Mouse (Mus musculus) liver, adult (tissue): ENCODE results near the gene Mgll.
A peak's percentile ranks its signal among the peaks of the same experiment; 100 is the strongest.

Experiments used
- GATA4 ChIP-seq: IDR thresholded peaks from 2 replicates; pipeline ENCODE4 v1.6.1; 2014; ENCODE audit warnings: mild to moderate bottlenecking, low read length; ENCODE audit not compliant: insufficient replicate concordance

Gene Mgll

DNA sequence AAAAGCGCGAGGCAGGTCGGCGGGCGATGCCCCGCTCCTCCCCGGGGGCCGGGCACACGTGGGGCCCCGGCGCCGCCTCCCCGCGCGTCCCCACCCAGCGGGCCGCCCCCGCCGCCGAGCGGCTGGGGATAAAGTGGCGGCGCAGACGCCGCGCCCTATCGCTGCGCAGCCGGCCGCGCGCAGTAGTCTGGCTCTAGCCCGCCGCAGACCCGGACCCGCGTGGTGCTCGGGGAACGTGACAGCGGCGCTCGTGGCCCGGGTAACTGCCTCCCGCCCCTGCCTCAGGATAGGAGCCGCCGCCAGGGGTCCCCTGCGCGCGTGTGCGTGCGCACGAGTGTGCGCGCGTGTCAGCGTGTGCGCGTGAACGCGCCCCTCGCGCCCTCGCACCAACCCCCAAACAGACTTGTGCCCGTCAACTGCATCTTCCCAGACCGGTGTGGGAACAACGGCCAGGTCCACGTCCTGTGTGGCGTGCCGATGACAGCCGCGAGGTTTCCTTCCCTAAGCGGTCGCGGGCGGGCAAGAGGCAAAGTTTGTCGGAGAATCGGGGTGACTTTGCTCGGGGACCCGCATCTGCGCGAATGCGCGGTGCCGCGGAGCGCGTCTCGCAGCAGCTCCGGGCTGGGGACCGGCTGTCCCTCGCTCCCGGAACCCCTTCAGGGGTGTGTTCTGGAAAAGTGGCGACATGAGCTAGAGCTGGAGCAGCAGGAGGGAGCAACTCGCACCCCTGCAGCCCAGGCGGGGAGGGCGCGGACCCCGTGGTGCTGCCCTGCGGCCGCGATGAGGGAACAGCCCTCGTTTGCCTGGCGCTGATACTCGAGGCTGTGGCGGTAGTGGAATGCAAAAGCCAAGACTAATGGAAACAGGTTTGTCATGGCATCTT, at the start of gene Mgll:
Mgll (plus strand) TSS at position 100 of the 883 bp plus-strand sequence.
- TF ChIP-seq GATA4 = peak; percentile 26; the same call in 1 of the 2 replicates

DNA sequence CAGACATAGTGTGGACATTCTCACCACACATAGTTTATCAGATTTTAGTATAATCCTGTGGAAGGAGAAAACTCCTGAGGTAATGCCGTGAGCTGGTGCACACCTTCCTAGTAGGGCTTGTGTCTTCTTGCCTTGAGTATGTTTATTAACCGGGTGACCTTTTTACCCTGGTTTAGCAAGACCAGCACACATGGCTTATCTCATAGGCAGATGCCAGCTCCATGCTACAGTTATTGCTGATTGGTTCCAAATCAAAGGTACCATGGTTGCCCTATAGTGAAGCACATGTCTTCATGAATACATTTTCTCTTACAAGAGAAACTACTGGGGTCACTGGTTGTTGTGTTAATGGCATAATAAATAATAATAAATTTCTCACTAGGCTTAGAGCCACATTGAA, 48.4 kb upstream of the Mgll start:
- no peak for TF ChIP-seq GATA4

DNA sequence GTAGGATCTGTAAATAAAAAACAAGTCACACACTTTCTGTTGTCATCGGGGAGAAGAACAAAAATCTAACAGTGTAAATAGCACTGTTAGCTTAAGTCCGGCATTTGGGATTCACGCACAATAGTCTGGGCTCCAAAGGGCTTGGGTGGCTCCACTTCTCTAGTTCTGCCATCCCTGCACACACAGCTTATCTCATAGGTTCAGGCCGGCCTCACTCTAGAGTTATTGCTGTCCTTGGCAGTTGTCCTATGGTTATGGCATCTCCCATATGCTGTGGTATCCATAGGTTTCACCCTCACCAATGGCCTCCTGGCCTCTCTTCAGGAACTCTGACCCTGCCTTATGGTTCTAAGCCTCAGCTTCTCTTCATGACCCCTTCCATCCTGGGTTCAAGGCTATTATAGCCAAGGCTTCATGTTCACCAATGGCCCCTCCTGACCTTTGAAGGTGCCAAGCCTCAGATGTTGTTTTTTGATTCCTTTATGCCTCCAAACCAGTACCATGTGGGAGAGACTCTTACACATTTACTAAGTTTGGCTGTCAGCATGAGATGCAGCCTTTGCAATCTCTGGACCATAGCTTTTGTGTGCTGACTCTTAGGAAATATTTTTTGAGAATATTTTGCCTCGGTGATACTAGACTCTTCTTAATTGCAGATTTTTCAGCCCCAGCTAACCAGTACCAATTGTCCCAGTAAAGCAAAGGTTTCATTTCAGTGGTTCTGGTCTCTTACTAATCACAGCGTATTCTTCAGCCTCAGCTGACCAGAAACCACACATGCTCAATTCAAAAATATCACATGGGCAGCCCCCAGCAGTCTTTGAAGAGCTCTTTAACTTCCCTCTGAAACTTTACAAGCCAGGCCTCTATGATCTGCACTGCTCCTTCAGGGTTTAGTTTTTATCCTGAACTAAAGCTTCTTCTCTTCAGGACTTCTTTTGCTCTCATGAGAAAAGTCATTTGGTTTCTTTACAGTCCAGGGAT, 47.2 kb upstream of the Mgll start:
- no peak for TF ChIP-seq GATA4

DNA sequence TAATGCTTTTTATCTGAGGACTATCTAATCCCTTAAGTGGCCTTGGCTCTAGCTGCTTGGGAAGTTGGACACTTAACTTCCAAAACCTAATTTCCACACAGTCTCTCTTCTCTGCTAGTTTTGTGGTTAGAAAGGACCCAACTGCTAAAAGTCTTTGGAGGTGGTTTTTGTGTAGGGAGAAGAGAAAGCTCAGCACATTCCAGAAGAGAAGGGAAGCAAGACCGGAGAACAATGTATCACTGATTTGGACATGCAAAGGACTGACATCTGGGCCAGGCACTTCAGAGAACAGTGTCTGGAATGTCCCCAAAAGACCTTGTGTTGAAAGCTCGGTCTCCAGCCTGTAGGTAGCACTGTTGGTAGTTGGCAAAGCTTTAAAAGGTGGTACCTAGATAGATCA, 46.5 kb upstream of the Mgll start:
- TF ChIP-seq GATA4 = no peak

DNA sequence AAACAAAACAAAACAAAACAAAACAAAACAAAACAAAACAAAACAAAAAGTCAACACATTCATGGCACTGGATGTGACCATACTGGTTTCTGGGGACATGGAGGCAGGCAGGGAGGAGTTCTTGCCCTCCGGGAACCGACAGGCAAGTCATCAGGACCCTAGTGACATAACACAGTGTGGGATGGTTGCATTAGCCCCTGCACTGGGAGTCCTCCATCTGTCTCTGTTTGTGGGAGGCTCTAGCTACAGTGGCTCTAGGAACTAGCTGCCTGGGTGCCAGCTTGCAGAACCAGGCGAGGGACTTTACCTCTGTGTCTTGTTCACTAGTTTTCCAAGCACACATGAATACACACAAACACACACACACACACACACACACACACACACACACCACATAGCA, 43.2 kb upstream of the Mgll start:
- TF ChIP-seq GATA4 = no peak

DNA sequence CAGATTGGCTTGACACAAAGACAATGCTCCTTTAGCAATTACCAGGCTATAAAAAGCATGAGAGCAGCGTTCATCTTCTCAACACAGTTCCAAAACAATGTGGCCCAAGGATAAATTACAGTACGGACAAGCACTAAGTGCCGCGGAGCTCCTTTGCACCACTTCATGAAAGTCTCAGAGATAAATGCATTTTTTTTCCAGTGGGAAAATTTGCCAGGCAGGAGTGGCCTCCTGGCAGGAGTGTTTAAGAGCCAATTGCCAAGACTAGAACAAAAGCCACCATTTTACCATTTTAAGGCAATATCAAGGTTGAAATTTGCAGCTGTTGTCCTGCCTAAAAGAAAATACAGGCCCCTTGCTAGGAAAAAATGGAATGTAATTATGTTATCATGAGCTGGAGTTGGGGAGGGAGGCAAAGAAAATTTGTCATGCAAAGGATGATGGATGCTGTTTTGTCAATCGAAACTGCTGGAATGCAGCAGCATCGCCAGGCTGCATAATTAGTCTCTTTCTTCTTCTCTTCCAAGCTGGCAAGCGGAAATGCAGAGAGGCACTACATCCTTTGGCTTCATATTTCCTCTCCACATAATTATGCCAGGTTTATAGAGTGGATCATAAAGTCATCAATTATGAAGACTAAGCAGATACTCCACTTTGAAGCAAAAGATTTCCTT, 40.7 kb upstream of the Mgll start:
- no peak for TF ChIP-seq GATA4

DNA sequence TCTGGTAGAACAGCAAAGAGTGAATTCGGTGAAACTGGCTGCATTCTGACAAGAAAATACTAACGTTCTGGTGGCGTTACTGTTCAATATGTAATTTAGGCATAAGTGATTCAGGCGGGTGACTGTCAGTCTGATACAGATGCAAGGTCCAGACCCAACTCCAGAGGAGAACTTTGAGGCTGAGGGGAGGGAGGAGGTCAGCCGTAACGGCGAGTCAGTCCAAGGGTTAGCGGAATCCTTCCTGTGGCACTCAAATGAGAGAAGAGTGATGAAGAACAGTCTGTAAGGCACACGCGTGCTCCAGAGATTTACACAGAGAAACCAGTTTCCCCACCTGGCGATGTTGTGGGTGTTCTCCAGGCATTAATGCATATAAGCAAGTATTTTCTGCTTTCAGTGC, 36.0 kb upstream of the Mgll start:
- TF ChIP-seq GATA4 = no peak

DNA sequence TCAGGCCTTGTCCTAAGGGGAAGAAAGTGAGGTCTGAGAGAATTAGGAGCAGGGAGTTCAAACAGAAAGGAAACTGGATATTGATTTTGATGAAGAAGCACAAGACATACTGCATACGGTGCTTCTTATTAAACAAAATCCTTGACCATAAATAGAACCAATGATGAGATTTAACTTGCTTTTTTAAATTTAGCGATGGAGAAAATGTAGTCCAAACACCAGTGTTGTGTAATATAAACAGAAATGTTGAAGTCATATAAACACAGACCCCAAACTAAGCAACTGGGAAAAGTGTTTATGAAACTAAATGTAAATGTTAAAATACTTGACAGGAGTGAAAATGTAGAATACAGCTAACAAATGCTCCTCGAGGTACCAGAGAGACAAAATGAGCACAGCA, 35.5 kb upstream of the Mgll start:
- no peak for TF ChIP-seq GATA4

DNA sequence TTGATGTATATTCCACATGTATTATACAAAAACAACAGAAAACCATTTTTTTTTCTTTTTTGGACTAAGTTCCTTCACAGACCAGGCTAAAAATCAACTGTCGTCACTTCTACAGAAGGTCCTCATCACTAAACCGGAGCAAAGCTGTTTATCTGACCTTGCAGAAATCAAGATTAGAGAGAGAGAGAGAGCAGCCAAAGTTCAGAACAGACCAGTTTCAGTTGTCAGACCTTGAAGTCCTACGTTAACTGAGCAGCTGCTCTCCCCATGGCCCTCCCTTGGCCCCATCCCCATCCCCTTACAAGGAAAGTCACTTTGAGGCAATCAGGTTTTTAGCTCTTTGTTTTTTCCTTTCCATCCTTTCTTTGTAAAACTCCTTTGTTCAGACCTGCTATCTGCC, 34.0 kb upstream of the Mgll start:
- no peak for TF ChIP-seq GATA4

DNA sequence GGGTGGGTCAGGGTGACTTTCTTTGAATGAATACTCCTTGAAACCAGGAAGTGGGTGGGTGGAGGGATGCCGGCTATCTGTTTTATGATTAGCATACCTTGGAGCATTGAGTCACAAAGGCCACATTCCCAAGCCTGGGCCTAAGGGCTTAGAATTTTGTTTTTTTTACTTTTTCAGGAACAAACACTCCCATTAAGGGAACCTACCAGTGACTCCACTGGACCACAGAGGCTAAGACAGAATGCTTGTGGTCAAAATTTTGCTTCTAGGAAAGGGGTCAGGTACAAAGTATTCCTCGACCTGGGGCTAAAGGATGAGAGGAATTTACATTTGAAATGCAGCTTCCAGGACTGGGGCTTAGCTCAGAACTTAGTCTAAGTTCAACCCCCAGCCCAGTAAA, 32.9 kb upstream of the Mgll start:
- no peak for TF ChIP-seq GATA4

DNA sequence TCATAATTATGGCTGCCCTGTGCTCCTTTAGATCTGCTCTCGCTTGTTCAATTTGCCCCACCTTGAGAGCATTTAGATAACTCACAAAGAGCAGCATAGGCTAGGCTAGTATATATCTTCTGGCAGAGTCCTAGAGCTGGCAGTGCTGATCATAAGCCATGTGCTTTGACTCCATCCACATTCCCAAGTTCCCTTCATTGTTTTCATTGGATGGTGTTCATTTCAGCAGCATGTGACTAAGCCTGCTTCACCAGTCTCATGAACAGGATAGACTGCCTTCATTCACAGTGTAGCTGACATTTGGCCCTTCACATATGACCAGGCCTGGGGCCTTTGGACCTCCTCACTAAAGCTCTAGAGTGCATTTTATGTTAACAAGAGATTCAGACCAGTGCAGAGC, 21.3 kb upstream of the Mgll start:
- TF ChIP-seq GATA4 = no peak

DNA sequence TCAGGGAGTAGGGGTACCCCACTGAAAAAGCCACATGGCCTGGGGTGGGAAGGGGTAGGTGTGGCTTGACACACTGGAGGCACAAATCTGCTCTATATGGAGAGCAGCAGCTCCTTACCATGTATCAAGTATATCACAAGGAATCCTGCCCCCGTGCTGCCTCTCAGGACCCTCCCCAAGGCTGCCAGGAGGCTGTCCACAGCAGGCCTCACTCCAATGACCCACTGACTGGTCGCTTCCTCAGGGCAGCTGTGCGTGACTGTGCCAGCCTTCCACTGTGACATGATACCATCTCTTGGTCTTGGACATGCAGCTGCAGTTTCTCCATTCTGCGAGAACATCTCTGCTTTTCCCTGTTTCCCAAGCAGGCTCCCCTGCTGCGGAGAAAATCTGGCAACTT, 20.5 kb upstream of the Mgll start:
- no peak for TF ChIP-seq GATA4

DNA sequence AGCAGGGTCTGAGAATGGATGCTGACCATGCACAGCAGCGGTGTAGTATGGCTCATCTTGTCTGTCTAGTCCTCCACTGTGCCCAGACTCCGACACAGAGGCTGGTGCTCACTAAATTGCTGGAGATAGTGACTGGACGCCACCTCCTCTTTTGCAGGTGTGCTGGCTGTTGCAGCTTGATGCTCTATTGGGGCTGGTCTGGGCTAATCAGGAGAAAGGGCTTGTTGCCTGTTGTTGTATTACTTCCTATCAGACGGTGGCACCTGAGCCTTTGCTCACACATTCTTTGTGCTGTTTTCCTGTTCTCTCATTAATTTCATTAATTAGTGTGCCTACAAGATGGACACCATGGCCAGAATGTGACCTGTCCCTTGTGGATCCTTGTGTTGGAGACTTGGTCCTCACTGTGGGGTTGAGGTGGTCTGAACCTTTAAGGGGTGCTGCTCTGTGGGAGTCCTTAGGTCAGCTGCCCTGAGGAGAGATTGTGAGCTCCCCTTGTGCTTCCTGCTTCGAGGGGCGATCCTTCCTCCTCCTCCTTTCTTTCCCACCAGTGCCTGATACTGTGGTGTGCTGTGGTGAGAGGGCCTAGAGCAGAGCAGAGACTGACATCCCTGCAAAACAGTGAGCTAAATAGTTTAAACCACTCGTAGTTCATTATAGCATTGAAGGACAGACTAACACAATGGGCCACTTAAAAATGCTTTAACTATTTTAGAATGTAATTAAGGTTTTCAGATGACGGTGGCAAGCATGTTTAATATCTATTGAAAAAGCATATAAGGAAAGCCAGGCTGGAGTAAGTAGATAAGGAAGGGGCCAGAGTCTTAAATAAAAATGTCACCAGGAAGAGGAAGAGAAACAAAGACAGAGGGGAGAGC, 15.6 kb upstream of the Mgll start:
- TF ChIP-seq GATA4 = no peak

DNA sequence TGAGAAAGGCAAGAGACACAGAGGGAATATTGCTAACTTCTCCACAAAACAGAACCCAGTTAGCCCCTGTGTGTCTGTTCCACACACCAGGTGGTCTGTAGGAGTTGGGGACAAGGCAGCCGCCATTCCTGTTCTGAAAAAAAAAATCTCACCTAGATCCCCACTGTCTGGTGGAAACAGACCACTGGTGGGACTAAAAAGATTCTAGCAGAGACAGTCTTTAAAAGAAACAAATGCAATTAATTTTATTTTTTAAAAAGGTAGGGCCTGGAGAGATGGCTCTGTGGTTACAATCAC, 15.0 kb upstream of the Mgll start:
- no peak for TF ChIP-seq GATA4

DNA sequence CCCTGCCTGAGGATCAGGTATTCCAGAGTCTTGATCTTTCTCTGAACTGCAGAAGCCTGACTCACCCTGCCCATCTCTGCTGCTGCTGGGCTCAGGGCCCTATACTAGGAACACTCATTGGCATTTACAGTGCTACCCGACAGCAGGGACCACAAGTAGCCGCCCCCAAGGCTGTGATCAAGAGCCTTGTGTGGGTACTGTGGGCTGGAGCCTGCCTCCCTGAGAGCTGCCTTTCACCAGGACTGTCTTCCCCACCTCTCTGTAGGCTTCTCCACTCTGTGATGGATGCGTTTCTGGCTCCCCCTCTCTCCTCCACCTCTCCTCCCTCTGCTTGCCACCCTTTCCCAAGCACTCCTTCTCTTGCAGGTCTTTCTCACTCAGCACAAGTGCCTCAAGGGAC, 12.9 kb upstream of the Mgll start:
- TF ChIP-seq GATA4 = no peak
